Mouse (Mus musculus) hindbrain, embryonic 13.5 days (tissue): Measurements from ENCODE around the gene Dnajc8. TPM values are rescaled to one million over a fixed set of nuclear protein-coding genes. Genes with fewer than 3 reads are reported as not detected.
A peak's percentile ranks its signal among the peaks of the same experiment; 100 is the strongest.

Experiments used
- ATAC-seq: fragments of 200-750 bp; cut with Nextera tagmentation; 2 replicates; pipeline ENCODE4 v1.8.0; 2017; ENCODE audit warnings: moderate TSS enrichment; ENCODE audit not compliant: low FRiP score
- H3K27ac ChIP-seq: fragments of 300-500 bp; sonication (generic); 2 replicates; pipeline ENCODE4 v1.5.1; 2015; ENCODE audit warnings: inconsistent platforms, mild to moderate bottlenecking, moderate library complexity
- H3K27me3 ChIP-seq: fragments of 300-500 bp; sonication (generic); 2 replicates; pipeline ENCODE4 v1.6.1; 2015; ENCODE audit warnings: mild to moderate bottlenecking, inconsistent platforms
- H3K36me3 ChIP-seq: fragments of 300-500 bp; sonication (generic); 2 replicates; pipeline ENCODE4 v1.6.1; 2015; ENCODE audit warnings: mild to moderate bottlenecking, inconsistent platforms
- H3K4me1 ChIP-seq: fragments of 300-500 bp; sonication (generic); replicated peaks from 2 replicates; pipeline ENCODE4 v1.6.1; 2015; ENCODE audit warnings: inconsistent platforms
- H3K4me2 ChIP-seq: fragments of 300-500 bp; sonication (generic); 2 replicates; pipeline ENCODE4 v1.6.1; 2015; ENCODE audit warnings: inconsistent platforms, mild to moderate bottlenecking, moderate library complexity
- H3K4me3 ChIP-seq: fragments of 300-500 bp; sonication (generic); 2 replicates; pipeline ENCODE4 v1.5.1; 2015; ENCODE audit warnings: mild to moderate bottlenecking, inconsistent platforms
- H3K9ac ChIP-seq: fragments of 300-500 bp; sonication (generic); 2 replicates; pipeline ENCODE4 v1.6.1; 2015; ENCODE audit warnings: mild to moderate bottlenecking, inconsistent platforms
- H3K9me3 ChIP-seq: fragments of 300-500 bp; sonication (generic); 2 replicates; pipeline ENCODE4 v1.6.1; 2016; ENCODE audit warnings: inconsistent platforms
- WGBS: fragments of 180-500 bp; shearing (Covaris S2); methylation state at CpG from one replicate; pipeline ENCODE4 v1.1.7; 2015; 5-methylcytosine and 5-hydroxymethylcytosine counted together
- polyA plus RNA-seq: library from polyadenylated mRNA; unstranded; fragments of >200 nt; fragmentation: Nextera tagmentation; extraction: Ambion mirVana; gene quantifications from 2 replicates; pipeline ENCODE4 v1.2.1, GENCODE M21; 2015

Dnajc8 gene
- polyA plus RNA-seq, 1 experiment from 2014 or later, result 154 TPM

DNA sequence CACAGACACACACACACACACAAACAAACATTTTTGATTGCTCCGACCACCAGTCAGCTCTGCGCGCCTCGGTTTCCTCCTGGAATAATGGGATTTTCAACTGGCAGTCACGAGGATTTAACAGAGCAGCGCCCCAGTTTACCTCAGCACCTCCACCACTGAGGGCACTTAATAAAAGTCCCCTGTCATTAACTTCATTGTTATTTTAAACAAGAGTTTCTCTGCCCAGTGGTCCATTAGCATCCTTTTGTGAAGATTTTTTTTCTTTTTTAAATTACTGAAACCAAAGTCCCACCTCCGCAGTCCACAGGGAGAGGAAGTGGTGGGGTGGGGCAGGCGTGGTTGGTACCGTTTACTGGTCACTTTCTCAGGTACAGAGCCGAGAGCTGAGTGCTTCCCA is 29.6 kb upstream of the Dnajc8 start:
- H3K36me3 ChIP-seq, result no peaks in the 10 kb centered on the region
- H3K9me3 ChIP-seq, result no peaks in the 10 kb centered on the region
- no peak overlapping the region for H3K4me2 ChIP-seq
- no peaks in the 10 kb centered on the region for H3K27me3 ChIP-seq
- H3K9ac ChIP-seq, result no peak overlapping the region
- H3K4me3 ChIP-seq, result no peak overlapping the region
- H3K27ac ChIP-seq, result no peak overlapping the region
- WGBS, result 28% methylated on average over 10 of the region's 10 CpGs
- peaks cover 19% of the 10 kb centered on the region for H3K4me1 ChIP-seq
- no peak for ATAC-seq

DNA sequence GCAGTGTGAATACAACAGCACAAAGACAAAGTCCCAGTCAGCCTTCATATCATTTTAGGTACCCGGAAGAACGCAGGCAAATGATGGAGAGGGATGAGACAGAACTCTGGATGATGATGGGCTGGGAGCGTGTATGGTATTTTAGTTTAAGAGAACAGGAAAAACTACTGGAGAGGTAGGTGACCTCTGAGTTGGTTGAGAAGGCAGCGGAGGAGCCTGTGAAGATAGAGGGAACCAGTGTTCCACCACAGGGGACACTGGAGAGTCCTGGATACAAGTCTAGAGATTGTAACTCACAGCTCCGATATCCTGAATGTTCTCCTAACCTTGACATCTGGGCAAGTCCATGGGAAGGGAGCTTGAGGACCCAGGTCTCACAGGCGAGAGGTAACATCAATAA is 29.1 kb upstream of the Dnajc8 start:
- no peak overlapping the region for H3K9ac ChIP-seq
- peaks cover 19% of the 10 kb centered on the region for H3K4me1 ChIP-seq
- H3K36me3 ChIP-seq, result no peaks in the 10 kb centered on the region
- no peak overlapping the region for H3K4me2 ChIP-seq
- H3K27ac ChIP-seq, result no peak overlapping the region
- H3K9me3 ChIP-seq, result no peaks in the 10 kb centered on the region
- H3K27me3 ChIP-seq, result no peaks in the 10 kb centered on the region
- no peak for ATAC-seq
- no peak overlapping the region for H3K4me3 ChIP-seq
- WGBS, result 73% methylated on average over 6 of the region's 6 CpGs

DNA sequence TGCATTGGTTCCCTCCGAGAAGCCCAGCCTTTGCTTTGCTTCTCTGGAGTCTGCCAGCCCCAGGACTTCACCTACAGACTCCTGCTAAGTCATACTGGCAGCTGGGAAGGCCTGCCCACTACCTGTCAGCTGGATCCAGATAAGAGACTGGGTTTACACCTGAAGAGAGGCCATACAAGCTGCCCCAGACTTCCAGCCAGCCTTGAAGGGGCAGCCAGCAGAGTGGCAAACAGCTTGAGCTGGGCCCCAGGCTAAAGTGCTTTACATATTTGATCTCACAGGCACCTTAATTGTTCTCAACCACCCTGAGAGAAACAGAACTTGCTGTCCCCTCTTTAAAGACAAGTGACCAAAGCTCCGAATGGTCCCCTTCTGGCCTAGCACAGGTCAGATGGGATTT is 28.1 kb upstream of the Dnajc8 start:
- 50% methylated on average over 2 of the region's 2 CpGs for WGBS
- Histone ChIP-seq H3K4me2 (no peak overlapping the region), H3K27ac (no peak overlapping the region), H3K9ac (peak overlapping the region; percentile 35; the same call in 1 of the 2 replicates), H3K9me3 (no peaks in the 10 kb centered on the region), H3K27me3 (no peaks in the 10 kb centered on the region), H3K4me3 (no peak overlapping the region), H3K36me3 (no peaks in the 10 kb centered on the region), H3K4me1 (peaks cover 19% of the 10 kb centered on the region)
- ATAC-seq, result no peak

DNA sequence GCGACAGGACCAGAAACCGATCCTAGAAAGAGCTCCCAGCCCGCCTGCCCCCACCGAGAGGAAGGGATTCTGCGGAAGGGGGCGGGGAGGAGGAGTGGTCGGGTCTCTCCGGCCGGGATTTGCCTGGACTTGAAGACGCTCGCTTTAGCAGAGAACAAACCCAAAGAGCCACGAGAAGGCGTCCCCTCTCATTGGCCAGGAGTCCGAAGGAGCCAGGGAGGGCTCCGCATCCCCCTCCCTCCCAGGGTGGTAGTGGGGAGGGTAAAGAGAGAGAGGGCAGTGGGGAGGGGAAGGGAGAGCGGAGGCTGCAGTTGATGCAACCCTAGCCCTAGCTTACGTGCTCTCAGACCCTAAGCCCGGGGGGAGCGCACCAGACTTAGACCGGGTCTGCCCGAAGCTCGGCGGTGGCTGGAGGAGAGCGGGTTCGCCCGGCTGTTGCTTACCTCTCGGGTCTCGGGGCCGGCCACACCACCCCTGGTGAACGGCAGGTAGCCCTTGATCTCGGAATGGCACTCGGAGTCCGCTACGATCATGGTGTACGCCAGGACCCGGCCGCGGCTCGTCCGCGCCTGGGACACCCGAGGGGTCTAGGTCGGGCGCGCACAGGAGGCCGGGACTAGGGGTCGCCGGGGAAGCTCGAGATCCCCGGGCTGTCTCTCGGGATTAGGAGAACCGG is 25.6 kb upstream of the Dnajc8 start:
- peak; percentile 73 for ATAC-seq
- under 1% methylated on average over 48 of the region's 52 CpGs for WGBS
- H3K4me3 ChIP-seq, result peak overlapping the region; percentile 87
- no peaks in the 10 kb centered on the region for H3K9me3 ChIP-seq
- H3K9ac ChIP-seq, result peak overlapping the region; percentile 82
- peak overlapping the region; percentile 82 for H3K27ac ChIP-seq
- no peaks in the 10 kb centered on the region for H3K36me3 ChIP-seq
- H3K4me1 ChIP-seq, result peaks cover 27% of the 10 kb centered on the region
- peak overlapping the region; percentile 94 for H3K4me2 ChIP-seq
- peaks cover 8% of the 10 kb centered on the region for H3K27me3 ChIP-seq

DNA sequence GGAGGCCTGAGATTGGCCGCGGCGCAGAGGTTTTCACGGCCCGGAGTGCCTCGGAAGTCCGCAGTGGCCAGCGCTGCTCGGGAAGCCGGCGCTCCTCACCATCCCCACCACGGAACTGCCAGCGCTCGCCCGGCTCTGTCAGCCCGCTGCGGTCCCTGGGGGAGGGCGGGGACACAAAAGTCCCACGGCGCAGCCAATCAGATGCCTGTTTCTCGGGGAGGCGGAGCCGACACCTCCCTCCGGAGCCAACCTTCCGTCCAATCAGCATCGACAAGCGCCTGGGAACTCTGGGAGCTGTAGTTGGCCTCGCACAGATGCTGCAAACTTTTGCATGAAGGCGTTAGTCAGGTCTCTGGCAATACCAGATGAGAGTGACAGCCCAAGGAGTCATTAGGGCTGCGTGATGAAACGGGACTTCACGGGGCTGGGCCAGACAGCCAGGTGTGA is 25.0 kb upstream of the Dnajc8 start, which contains the start of gene Sesn2:
TSS of gene Sesn2 (minus strand) at position 150 of the 447 bp plus-strand sequence.
- H3K4me3 ChIP-seq, result peak within 1 kb of the TSS; percentile 87
- 0% methylated on average over 32 of the region's 32 CpGs for WGBS

DNA sequence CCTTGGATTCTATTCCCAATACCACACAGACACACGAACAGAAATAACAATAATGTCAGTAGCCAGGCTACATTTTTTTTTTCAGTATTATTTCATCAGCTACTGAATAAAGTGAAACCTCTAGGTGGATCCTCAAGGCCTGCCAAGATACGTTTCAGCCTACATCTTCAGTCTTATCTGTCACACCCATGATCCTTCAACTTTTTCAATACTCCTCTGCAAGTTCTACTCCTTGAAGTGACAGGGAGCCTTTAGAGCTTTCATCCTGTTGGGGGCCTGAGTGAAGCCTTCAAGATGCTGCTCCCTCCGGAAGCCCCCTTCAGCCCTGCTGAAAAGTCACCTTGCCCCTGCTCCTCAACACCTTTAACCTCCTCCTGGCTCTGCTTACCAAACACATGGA is 23.3 kb upstream of the Dnajc8 start:
- ATAC-seq, result no peak
- WGBS, result 74% methylated on average over 3 of the region's 3 CpGs
- H3K36me3 ChIP-seq, result no peaks in the 10 kb centered on the region
- peaks cover 36% of the 10 kb centered on the region for H3K4me1 ChIP-seq
- H3K27ac ChIP-seq, result no peak overlapping the region
- peaks cover 8% of the 10 kb centered on the region for H3K27me3 ChIP-seq
- H3K4me2 ChIP-seq, result no peak overlapping the region
- no peak overlapping the region for H3K9ac ChIP-seq
- H3K4me3 ChIP-seq, result no peak overlapping the region
- no peaks in the 10 kb centered on the region for H3K9me3 ChIP-seq

More for the DNA sequence above, 25.0 kb upstream of the Dnajc8 start, which contains the start of gene Sesn2:
- Histone ChIP-seq H3K36me3 (no peaks in the 10 kb centered on the region), H3K27me3 (peaks cover 8% of the 10 kb centered on the region), H3K9ac (peak within 1 kb of the TSS; percentile 82), H3K9me3 (no peaks in the 10 kb centered on the region), H3K4me1 (peaks cover 32% of the 10 kb centered on the region), H3K27ac (peak within 1 kb of the TSS; percentile 82), H3K4me2 (peak within 1 kb of the TSS; percentile 94)
- ATAC-seq, result peak; percentile 93

DNA sequence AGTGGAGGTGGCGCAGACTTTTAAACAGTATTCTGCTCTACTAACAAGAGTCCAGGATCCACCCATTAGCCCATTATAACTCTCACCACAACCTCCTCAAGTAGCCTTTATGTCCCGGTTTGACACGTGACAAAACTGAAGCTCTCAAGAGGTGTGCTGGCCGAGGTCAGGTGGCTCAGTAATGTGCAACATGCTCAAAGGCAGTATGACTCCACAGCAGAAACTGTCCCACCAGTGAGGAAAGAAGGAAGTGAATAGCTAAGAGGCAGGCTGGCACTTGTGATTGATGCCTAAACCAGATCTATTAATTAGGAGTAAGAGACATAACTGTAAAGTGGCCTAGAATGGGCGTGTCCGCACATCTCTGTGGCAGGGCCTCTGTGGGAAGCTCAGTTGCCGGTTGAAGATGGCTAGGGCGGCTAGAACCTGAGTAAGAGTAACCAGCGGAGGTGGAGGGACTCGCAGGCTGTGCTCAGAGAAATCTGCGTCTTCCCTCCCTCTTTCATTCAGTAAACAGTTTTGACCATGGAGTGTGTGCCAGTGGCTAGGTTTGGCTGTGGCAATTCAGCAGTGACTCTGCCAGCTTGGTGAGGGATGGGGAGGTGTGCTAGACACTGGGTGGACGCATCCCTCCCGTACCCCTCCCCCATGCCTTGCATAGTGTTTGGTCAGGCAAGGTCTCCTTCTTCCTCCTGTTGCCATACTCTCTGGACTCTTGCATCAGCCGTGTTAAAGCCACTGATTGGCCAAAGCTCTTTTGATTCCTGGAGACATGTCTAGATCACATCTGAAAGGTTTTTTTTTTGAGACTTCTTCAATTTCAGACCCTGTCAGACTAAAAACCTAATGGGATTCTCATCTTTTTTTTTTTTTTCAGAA is 21.7 kb upstream of the Dnajc8 start:
- WGBS, result 34% methylated on average over 14 of the region's 14 CpGs
- Histone ChIP-seq H3K27ac (no peak overlapping the region), H3K4me1 (peaks cover 25% of the 10 kb centered on the region), H3K9ac (peak overlapping the region; percentile 13; the same call in 1 of the 2 replicates), H3K4me3 (no peak overlapping the region), H3K4me2 (no peak overlapping the region; the same call in 1 of the 2 replicates), H3K9me3 (no peaks in the 10 kb centered on the region), H3K36me3 (no peaks in the 10 kb centered on the region), H3K27me3 (peaks cover 8% of the 10 kb centered on the region)
- no peak for ATAC-seq

DNA sequence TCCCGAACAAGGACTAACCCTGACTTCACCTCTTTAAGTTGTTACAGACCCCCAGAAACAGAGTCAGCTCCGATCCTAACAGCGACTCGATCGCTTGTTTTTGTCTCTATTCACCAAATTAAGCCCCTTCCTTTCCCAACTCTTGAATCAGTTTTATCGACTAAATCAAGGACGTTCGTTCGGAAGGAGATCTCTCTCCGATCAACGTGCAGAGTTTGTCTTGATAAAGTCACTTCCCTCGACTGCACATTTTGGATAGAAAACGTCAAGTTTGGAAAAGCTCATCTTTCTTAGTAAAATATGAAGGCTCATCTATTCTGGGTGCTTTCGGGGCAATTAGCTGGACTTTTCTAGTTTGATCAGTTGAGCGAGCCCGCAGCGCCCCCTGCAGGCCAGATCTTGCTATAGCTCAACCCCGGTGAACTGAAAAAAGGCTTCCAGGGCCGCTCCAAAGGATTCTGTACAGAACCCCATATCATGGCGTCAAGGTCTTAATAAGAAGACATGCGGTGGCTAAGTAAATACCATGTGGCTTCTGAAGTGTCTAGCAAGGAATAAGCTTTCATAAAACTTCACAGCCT is 20.7 kb upstream of the Dnajc8 start:
- Histone ChIP-seq H3K4me2 (peak overlapping the region; percentile 83), H3K4me1 (peaks cover 17% of the 10 kb centered on the region), H3K27me3 (peaks cover 8% of the 10 kb centered on the region), H3K9me3 (no peaks in the 10 kb centered on the region), H3K9ac (peak overlapping the region; percentile 53; the same call in 1 of the 2 replicates), H3K4me3 (peak overlapping the region; percentile 42), H3K36me3 (no peaks in the 10 kb centered on the region), H3K27ac (peak overlapping the region; percentile 52; the same call in 1 of the 2 replicates)
- WGBS, result 2% methylated on average over 21 of the region's 21 CpGs
- ATAC-seq, result no peak

DNA sequence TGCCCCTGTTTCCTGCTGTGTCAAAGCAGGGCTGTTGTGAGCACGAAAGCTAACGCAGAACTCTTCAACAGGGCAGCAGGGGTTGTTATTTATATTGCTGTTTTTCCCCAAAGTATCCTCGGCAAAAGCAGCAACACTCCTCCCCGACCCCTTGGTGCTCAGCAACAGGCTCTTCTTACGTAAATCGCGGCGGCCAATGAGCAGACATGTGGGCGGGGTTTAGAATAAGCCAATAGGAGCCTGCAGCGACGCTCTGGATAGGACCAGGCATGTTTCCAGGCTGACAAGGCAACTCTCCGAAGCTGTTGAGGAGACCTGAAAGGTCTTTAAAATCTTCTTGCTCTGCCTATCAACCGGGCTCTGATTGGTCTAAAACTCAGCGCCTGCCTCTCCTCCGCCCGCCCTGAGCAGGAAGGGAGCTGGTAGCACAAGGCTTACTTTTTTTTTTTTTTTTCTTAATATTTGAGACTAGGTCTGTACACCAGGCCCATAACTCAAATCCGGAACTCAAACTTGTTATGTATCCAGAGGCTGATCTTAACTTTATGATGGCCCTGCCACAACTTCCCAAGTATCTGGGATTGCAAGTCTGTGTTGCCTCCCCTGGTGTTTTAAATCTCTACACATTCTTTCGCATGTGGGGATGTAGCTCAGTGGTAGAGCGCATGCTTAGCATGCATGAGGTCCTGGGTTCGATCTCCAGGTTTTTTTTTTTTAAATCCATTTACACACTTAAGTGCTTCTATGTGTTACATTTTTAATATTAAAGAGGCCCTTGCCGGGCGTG is 19.8 kb upstream of the Dnajc8 start:
- 23% methylated on average over 22 of the region's 22 CpGs for WGBS
- Histone ChIP-seq H3K4me1 (peaks cover 17% of the 10 kb centered on the region), H3K4me3 (peak overlapping the region; percentile 42), H3K27me3 (peaks cover 8% of the 10 kb centered on the region), H3K9ac (peak overlapping the region; percentile 53; the same call in 1 of the 2 replicates), H3K9me3 (no peaks in the 10 kb centered on the region), H3K4me2 (peak overlapping the region; percentile 83), H3K36me3 (no peaks in the 10 kb centered on the region), H3K27ac (peak overlapping the region; percentile 67)
- peak; percentile 92 for ATAC-seq

DNA sequence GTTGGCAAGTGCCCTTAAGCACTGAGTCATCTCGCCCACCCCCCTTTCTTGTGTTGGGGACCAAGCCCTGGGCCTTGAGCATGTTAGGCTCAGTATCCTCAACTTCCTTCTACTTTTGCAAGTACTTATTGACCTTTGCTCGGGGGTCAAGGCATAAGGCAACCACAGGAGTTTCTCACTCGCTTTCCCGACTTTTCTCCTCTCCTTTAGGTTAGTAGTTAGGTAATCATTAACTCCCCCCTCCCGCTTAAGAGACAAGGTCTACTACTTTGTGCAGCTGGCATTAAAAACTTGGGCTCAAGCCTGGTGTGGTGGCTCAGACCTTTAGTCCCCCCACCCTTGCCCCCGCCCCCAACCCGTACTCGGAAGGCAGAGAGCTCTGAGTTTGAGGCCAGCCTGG is 17.3 kb upstream of the Dnajc8 start:
- H3K9ac ChIP-seq, result no peak overlapping the region
- H3K4me1 ChIP-seq, result peaks cover 17% of the 10 kb centered on the region
- ATAC-seq, result no peak
- H3K36me3 ChIP-seq, result no peaks in the 10 kb centered on the region
- H3K4me3 ChIP-seq, result no peak overlapping the region
- H3K4me2 ChIP-seq, result no peak overlapping the region
- H3K27ac ChIP-seq, result no peak overlapping the region
- H3K27me3 ChIP-seq, result peaks cover 8% of the 10 kb centered on the region
- WGBS, result 61% methylated on average over 8 of the region's 8 CpGs
- H3K9me3 ChIP-seq, result no peaks in the 10 kb centered on the region

DNA sequence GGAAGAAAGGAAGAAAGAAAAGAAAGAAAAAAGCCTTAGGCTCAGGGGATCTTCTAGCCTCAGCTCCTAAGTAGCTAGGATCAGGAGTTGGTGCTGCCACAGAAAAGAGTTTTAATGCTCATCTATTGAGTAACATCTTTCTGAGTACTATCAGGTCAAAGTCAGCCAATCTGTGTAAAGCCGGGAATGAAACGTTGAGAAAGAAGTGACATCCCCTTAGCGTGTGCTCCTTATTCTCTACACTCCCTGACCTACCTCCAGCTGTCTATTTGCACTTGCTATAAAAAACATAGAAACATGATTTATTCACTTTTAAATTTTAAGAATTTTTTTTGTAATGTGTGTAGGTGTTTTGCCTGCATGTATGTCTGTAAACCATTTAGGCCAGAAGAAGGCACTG is 16.2 kb upstream of the Dnajc8 start:
- H3K4me3 ChIP-seq, result no peak overlapping the region
- H3K36me3 ChIP-seq, result no peaks in the 10 kb centered on the region
- H3K27me3 ChIP-seq, result no peaks in the 10 kb centered on the region
- no peak for ATAC-seq
- WGBS, result over 99% methylated on average over 3 of the region's 3 CpGs
- H3K9me3 ChIP-seq, result no peaks in the 10 kb centered on the region
- peaks cover 15% of the 10 kb centered on the region for H3K4me1 ChIP-seq
- no peak overlapping the region for H3K4me2 ChIP-seq
- no peak overlapping the region for H3K27ac ChIP-seq
- no peak overlapping the region for H3K9ac ChIP-seq
